Mouse (Mus musculus) embryonic fibroblast, embryonic 13.5 days (primary cell): ENCODE results near the gene Gm19684.
"Not testable (repeated sequence)": the region's sequence is repeated elsewhere in the genome, so short reads cannot be mapped to it uniquely, and the experiment has no call there.

Source experiments
- CTCF ChIP-seq: IDR thresholded peaks from 2 replicates; pipeline ENCODE4 v1.5.1; 2011; ENCODE audit warnings: mild to moderate bottlenecking, control low read depth, low read length, moderate library complexity, borderline replicate concordance; ENCODE audit not compliant: insufficient read depth
- POLR2A ChIP-seq: IDR thresholded peaks from 2 replicates; pipeline ENCODE4 v1.6.1; 2011; ENCODE audit warnings: low read depth, mild to moderate bottlenecking, control low read depth, low read length, moderate library complexity

GRCm38 (mm10) chr17:36151200-36151599, 29.7 kb downstream of the Gm19684 start:
- not testable (repeated sequence) for TF ChIP-seq POLR2A, CTCF
